Comparison of ENCODE assay signal across 8 mouse cellular contexts in the genomic region with DNA sequence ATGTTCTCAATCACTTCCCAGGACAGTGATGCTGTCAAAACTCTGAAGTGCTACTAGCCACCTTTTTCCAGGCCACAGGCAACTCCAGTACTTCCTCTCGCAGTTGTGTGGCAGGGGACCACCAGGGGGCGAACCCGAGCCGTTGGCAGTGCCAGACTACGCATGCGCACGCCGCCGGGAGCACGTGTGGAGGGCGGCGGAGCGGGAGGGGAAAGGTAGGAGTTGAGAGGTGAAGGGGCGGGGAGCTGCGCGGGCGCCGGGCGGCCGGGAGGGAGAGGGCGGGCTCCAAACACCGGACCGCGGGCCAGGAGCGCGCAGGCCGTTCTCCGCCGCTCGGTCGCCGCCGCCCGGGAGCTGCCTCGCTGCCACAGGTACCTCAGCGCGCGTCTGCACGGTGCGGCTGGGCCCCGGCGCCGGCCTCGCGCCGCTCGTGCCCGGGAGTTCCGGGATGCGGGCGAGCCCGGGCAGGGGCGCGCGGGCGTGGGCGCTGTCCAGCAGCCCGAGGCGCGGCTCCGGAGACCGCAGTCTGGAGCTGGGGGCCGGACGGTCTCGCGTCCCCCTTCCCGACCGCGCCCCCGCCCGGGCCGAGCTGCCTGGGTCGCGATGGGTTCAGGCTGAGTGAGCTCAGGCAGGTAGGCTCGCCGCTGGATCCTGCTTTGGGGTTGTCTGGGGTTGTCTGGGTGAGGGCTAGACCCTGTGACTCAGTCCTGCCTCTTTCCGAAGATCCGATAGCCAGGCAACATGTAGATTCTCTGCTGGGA. TPM values are rescaled to one million over a fixed set of nuclear protein-coding genes. Genes with fewer than 3 reads are reported as not detected.
DNase-seq lines count a peak whose midpoint lies in the region; ATAC-seq lines count a peak whose summit lies in the region.

A gene (plus strand): TSS at position 154 of the 761 bp plus-strand sequence.

- peak within 1 kb of the TSS; percentile 94 for H3K4me3 ChIP-seq in hindbrain, embryonic 16.5 days (ENCODE audit: low read length)
- H3K4me3 ChIP-seq in macrophage (ENCODE audit: inconsistent target) = peak within 1 kb of the TSS; percentile 51

- peak within 1 kb of the TSS; percentile 70; the same call in 1 of the 2 replicates for H3K27ac ChIP-seq in hindbrain, embryonic 16.5 days (ENCODE audit: low read depth, low read length)
- no peak within 1 kb of the TSS for H3K27ac ChIP-seq in macrophage

- peak; percentile 96 for DNase-seq in T-cell, adult 2 months (ENCODE audit: low spot score)
- peak; percentile 99 for DNase-seq in cerebellum, postnatal 36 days
- DNase-seq in gastrocnemius, adult 18-20 months (ENCODE audit: low spot score) = peak; percentile 97
- DNase-seq in left cerebral cortex, adult 18-20 months (ENCODE audit: low spot score in 2 of 2) = peak; percentile 97 to 99
- DNase-seq in right cerebral cortex, adult 18-20 months = peak; percentile 95
- peak; percentile 91 for DNase-seq in urinary bladder, postnatal 10 days (ENCODE audit: low spot score)

- H3K9ac ChIP-seq in hindbrain, embryonic 16.5 days (ENCODE audit: low read depth, low read length) = peak within 1 kb of the TSS; percentile 89

- 1% methylated on average over 47 of the region's 78 CpGs for WGBS in hindbrain, embryonic 16.5 days
- WGBS in macrophage (ENCODE audit: missing documents) = under 1% methylated on average over 76 of the region's 78 CpGs

- H3K36me3 ChIP-seq in hindbrain, embryonic 16.5 days (ENCODE audit: control insufficient read depth, insufficient read depth, low read length) = no peaks in the 10 kb centered on the region
- no peaks in the 10 kb centered on the region for H3K36me3 ChIP-seq in macrophage (ENCODE audit: inconsistent target)

- peaks cover 46% of the 10 kb centered on the region; the same call in 1 of the 2 replicates for H3K79me2 ChIP-seq in macrophage (ENCODE audit: inconsistent target)

- H3K27me3 ChIP-seq in hindbrain, embryonic 16.5 days (replicated peaks; ENCODE audit: control insufficient read depth, insufficient read depth, low read length) = no peaks in the 10 kb centered on the region

- peaks cover 11% of the 10 kb centered on the region for H3K4me1 ChIP-seq in hindbrain, embryonic 16.5 days (ENCODE audit: control insufficient read depth, insufficient read depth, low read depth, low read length)

- H3K4me2 ChIP-seq in hindbrain, embryonic 16.5 days (ENCODE audit: low read length) = peak within 1 kb of the TSS; percentile 92

- H3K9me3 ChIP-seq in hindbrain, embryonic 16.5 days (ENCODE audit: control insufficient read depth, low read length) = no peaks in the 10 kb centered on the region

- peak; percentile 92 for ATAC-seq in hindbrain, embryonic 16.5 days

RNA-seq across cellular contexts. Expression of the gene that starts here (rescaled TPM):
- 10 to 100 TPM; 13.9 to 16.4 TPM for total RNA-seq in gastrocnemius, adult 18-20 months (2021)
- 57.8 and 59.0 TPM in 2 replicates for polyA plus RNA-seq in hindbrain, embryonic 16.5 days (2015; fragmentation: Nextera tagmentation; extraction: Ambion mirVana)
- 100 to 1,000 TPM in 1 of 2 experiments, 10 to 100 TPM in 1; 91.7 to 103 TPM for total RNA-seq in left cerebral cortex, adult 18-20 months (2021)
- total RNA-seq in macrophage (2018; cell fraction: chromatin; rRNA removed) = 100 to 1,000 TPM in 2 of 26 experiments, 10 to 100 TPM in 24; 18.3 to 186 (median 31.0) TPM
- 10 to 100 TPM; 12.1 to 30.1 (median 18.5) TPM for total RNA-seq in macrophage (2018; cell fraction: cytosol; rRNA removed)
- 10 to 100 TPM; 19.4 to 98.3 (median 29.0) TPM for total RNA-seq in macrophage (2018; cell fraction: nucleus; rRNA removed)
- 19.4 to 24.3 TPM (median 20.9 TPM) in 3 replicates for polyA plus RNA-seq in macrophage (2018)

Comparison
In these comparisons a context has a peak if more than half of its experiments do, and no peak if none do; other contexts are left out.
1. RNA of the gene that starts here (total RNA-seq): 91.7 to 103 TPM in left cerebral cortex, adult 18-20 months; 13.9 to 16.4 TPM in gastrocnemius, adult 18-20 months; every median in the first group is over 4 times any median in the second.
2. Peak in every context shown above with its lines, with median percentiles within 50 percentile points of each other: DNase-seq.